Mouse (Mus musculus): Measurements from ENCODE around the gene Eppin.

- TF ChIP-seq CTCF (IDR thresholded peaks at IDR 0.05) = no peak
- TF ChIP-seq POLR2A (IDR thresholded peaks at IDR 0.05; ENCODE audit: insufficient read depth, low read depth, low read length) = no peak
Measured at GRCm38 (mm10) chr2:164608781-164609180, 15.4 kb upstream of the Eppin start.
